Mouse (Mus musculus): ENCODE measurements around the gene Zcchc24. TPM values are rescaled to one million over a fixed set of nuclear protein-coding genes. Genes with fewer than 3 reads are reported as not detected.

Zcchc24 gene
- polyA plus RNA-seq, 1 experiment from 2014 or later: 4.3 TPM

- no peak overlapping the region for H3K9ac ChIP-seq
- no peak for ATAC-seq (ENCODE audit: low read depth)
- H3K9me3 ChIP-seq (replicated peaks): no peaks in the 10 kb centered on the region
- no peak overlapping the region for H3K27ac ChIP-seq
- no peaks in the 10 kb centered on the region for H3K27me3 ChIP-seq
- DNase-seq: no peak
- peaks cover 15% of the 10 kb centered on the region for H3K36me3 ChIP-seq
- H3K4me2 ChIP-seq: no peak overlapping the region
- peaks cover 20% of the 10 kb centered on the region for H3K4me1 ChIP-seq (replicated peaks)
- 51% methylated on average over 4 of the region's 4 CpGs for WGBS (ENCODE audit: insufficient replicate concordance)
- H3K4me3 ChIP-seq (replicated peaks): no peak overlapping the region
Measured at GRCm38 (mm10) chr14:25757917-25758316, 10.9 kb downstream of the Zcchc24 start.

DNA sequence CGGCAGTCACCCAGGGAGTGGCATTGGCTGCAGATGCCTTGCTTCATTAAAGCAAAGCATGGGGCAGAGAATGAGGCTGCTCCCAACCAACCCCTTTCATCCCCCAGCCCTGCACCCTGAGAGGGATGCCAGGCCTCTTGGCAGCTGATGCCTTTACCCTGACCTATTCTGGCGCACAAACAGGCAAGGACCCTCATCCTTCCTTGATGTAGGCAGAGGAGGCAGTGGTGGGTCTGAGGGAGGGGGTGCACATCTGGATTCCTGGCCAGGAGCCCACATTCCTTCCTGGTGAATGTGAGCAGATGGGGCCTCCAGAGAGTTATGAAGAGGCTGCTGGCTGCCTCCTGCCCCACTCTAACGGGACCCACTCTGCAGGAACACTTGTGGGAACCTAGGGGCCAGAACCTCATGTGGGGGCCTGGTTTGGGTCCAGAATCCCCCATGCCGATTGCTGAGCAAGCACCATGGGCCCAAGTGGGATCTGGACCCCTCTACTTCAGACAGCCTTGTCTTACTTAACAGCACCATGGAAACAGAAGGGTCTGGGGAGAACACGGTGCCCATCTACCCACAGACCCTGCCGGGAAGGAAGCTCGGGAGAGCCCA lies 12.4 kb downstream of the Zcchc24 start:
- DNase-seq (no peak), ATAC-seq (ENCODE audit: low read depth) (no peak)
- WGBS (ENCODE audit: insufficient replicate concordance): 68% methylated on average over 7 of the region's 7 CpGs
- Histone ChIP-seq H3K9me3 (replicated peaks) (no peaks in the 10 kb centered on the region), H3K9ac (no peak overlapping the region), H3K4me3 (replicated peaks) (no peak overlapping the region), H3K27me3 (no peaks in the 10 kb centered on the region), H3K4me1 (replicated peaks) (peaks cover 16% of the 10 kb centered on the region), H3K4me2 (no peak overlapping the region), H3K27ac (no peak overlapping the region), H3K36me3 (peaks cover 15% of the 10 kb centered on the region)

DNA sequence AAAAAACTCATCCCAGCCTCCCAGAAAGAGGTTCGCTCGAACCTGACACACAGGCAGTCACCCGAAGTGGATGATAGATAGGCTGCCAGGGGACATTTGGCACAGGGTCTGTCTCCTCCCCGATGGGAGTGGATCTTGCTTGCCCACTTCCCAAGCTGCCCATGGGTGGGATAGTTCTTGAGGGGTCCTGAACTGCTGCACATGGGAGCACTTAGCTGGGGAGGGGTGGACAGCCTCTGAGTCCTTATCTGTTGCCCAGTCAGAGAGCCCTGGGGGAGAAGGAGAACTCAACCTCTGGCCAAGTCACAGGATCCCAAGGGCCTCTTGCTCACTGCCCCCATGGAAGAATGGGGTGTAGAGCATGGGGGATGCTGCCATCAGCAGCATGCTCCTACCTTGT lies 13.3 kb downstream of the Zcchc24 start:
- ATAC-seq (ENCODE audit: low read depth): no peak
- no peak overlapping the region for H3K27ac ChIP-seq
- H3K9ac ChIP-seq: no peak overlapping the region
- peaks cover 10% of the 10 kb centered on the region for H3K4me1 ChIP-seq (replicated peaks)
- no peak for DNase-seq
- WGBS (ENCODE audit: insufficient replicate concordance): 64% methylated on average over 4 of the region's 4 CpGs
- no peaks in the 10 kb centered on the region for H3K27me3 ChIP-seq
- no peak overlapping the region for H3K4me3 ChIP-seq (replicated peaks)
- peaks cover 19% of the 10 kb centered on the region for H3K36me3 ChIP-seq
- no peaks in the 10 kb centered on the region for H3K9me3 ChIP-seq (replicated peaks)
- H3K4me2 ChIP-seq: no peak overlapping the region

GRCm38 (mm10) chr14:25754531-25755484 lies 14.0 kb downstream of the Zcchc24 start:
- Histone ChIP-seq H3K27me3 (no peaks in the 10 kb centered on the region), H3K27ac (no peak overlapping the region), H3K9me3 (replicated peaks) (no peaks in the 10 kb centered on the region), H3K9ac (no peak overlapping the region), H3K4me1 (replicated peaks) (peaks cover 5% of the 10 kb centered on the region), H3K36me3 (peaks cover 19% of the 10 kb centered on the region), H3K4me2 (no peak overlapping the region), H3K4me3 (replicated peaks) (no peak overlapping the region)
- WGBS (ENCODE audit: insufficient replicate concordance): 53% methylated on average over 19 of the region's 19 CpGs
- ATAC-seq (ENCODE audit: low read depth) (no peak), DNase-seq (no peak)

GRCm38 (mm10) chr14:25753021-25753420 lies 15.8 kb downstream of the Zcchc24 start:
- Histone ChIP-seq H3K27me3 (no peaks in the 10 kb centered on the region), H3K4me3 (replicated peaks) (no peak overlapping the region), H3K27ac (no peak overlapping the region), H3K4me2 (no peak overlapping the region), H3K36me3 (peaks cover 19% of the 10 kb centered on the region), H3K9ac (no peak overlapping the region), H3K4me1 (replicated peaks) (peaks cover 15% of the 10 kb centered on the region), H3K9me3 (replicated peaks) (no peaks in the 10 kb centered on the region)
- ATAC-seq (ENCODE audit: low read depth): no peak
- DNase-seq: no peak
- WGBS (ENCODE audit: insufficient replicate concordance): 72% methylated on average over 5 of the region's 5 CpGs

DNA sequence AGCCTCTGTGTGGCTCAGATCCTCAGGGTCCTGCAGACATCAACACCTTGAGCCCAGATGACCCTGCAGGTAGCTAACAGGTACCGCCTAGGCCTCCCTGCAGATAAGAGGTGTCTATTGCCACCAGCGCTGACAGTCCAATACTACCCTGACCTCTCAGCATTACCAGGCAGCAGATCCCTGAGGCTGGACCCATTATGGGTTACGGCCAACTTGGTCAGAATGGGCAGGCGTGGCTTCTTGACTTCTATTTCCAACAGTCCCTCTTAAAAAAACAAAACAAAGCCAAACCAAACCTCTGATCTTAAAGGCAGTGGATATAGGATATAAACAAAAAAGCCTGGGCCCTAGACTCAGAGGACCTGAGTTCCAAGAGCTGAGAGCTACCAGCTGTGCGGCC lies 17.8 kb downstream of the Zcchc24 start:
- Histone ChIP-seq H3K27ac (no peak overlapping the region), H3K27me3 (no peaks in the 10 kb centered on the region), H3K4me2 (no peak overlapping the region), H3K36me3 (peaks cover 23% of the 10 kb centered on the region), H3K9me3 (replicated peaks) (no peaks in the 10 kb centered on the region), H3K4me1 (replicated peaks) (peaks cover 32% of the 10 kb centered on the region), H3K4me3 (replicated peaks) (no peak overlapping the region), H3K9ac (no peak overlapping the region)
- WGBS (ENCODE audit: insufficient replicate concordance): 70% methylated on average over 5 of the region's 5 CpGs
- DNase-seq: no peak
- no peak for ATAC-seq (ENCODE audit: low read depth)

- WGBS (ENCODE audit: insufficient replicate concordance): 55% methylated on average over 2 of the region's 2 CpGs
- no peak for DNase-seq
Measured at GRCm38 (mm10) chr14:25750448-25751015, 18.3 kb downstream of the Zcchc24 start.

DNA sequence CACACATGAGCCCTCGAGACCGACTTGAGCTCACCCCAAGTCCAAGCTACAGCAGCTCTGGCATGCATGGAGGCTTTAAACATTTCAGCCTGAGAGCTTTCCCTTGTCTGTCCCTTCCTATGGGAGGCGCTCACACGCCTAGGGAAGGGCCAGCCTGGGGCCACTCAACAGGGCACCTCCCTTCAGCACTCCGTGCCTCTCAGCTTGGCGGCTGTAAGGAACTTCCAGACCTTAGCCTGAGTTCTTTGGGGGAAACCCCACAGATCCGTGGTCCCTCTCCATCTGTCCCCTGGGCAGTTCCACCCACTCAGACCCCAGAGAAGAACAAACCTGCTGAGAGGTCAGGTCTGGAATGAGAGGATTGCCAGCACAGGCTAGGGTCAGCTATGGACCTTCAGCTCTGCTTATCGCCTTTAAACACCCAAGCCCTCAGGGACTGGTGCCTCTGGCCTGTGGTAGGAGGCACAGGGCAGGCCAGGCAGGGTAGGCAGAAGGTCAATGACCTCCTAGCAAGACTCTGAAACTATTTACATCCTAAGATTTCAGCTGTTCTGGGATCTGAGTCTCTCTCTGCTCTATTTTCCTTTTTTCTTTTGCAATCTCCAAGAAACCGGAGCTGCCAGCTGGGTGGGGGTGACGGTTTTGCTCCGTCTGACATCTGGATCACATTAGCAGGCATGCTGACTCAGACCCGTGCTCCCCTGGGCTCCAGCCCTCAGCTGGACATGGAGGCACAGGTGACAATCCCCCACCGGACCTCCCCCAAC lies 19.5 kb downstream of the Zcchc24 start:
- 58% methylated on average over 13 of the region's 13 CpGs for WGBS (ENCODE audit: insufficient replicate concordance)
- Histone ChIP-seq H3K9ac (no peak overlapping the region), H3K27me3 (no peaks in the 10 kb centered on the region), H3K27ac (no peak overlapping the region), H3K4me2 (no peak overlapping the region), H3K36me3 (peaks cover 11% of the 10 kb centered on the region), H3K9me3 (replicated peaks) (no peaks in the 10 kb centered on the region), H3K4me1 (replicated peaks) (peaks cover 46% of the 10 kb centered on the region), H3K4me3 (replicated peaks) (no peak overlapping the region)
- DNase-seq: no peak
- ATAC-seq (ENCODE audit: low read depth): no peak

More at GRCm38 (mm10) chr14:25750448-25751015, 18.3 kb downstream of the Zcchc24 start:
- H3K27me3 ChIP-seq: no peaks in the 10 kb centered on the region
- H3K9ac ChIP-seq: no peak overlapping the region
- H3K4me2 ChIP-seq: no peak overlapping the region
- H3K27ac ChIP-seq: no peak overlapping the region
- H3K9me3 ChIP-seq (replicated peaks): no peaks in the 10 kb centered on the region
- no peak for ATAC-seq (ENCODE audit: low read depth)
- H3K36me3 ChIP-seq: peaks cover 19% of the 10 kb centered on the region
- no peak overlapping the region for H3K4me3 ChIP-seq (replicated peaks)
- H3K4me1 ChIP-seq (replicated peaks): peaks cover 38% of the 10 kb centered on the region

DNA sequence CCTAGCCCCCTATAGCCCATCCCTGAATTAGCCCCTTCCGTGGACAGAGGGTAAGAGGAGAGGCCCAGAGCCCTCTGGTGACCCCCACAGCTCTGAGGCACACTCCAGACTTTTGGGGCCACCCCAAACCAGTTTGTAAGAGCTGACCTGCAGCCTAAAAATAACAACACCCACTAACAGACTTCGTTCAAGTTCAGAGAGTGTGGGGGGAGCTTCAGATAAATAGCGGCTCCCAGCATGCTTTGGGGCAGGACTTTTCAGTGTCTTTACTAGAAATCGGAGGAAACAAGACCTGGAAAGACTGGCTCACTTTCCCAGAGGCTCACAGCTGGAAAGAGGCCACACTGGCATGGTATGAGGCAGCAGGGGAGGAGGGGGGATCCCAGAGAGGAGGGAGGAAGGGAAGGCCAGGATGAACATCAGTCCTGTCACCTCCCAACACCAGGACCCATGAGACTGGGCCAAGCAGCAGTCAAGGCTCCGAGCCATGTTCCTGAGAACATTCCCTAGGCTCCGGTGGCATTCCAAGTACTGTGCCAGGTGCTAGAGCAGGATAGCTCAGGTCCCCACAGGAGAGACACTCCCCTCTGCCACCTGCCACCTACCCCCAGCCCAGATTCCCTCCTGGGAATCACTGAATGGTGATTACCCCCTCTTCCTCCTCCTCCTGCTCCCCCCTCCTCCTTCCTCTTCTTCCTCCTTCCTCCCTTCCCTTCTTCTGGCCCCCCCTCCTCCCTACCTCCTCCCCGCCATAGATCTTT lies 20.7 kb downstream of the Zcchc24 start:
- peaks cover 7% of the 10 kb centered on the region; the same call in 1 of the 2 replicates for H3K36me3 ChIP-seq
- DNase-seq (no peak), ATAC-seq (ENCODE audit: low read depth) (no peak)
- H3K9ac ChIP-seq: no peak overlapping the region
- H3K27me3 ChIP-seq: no peaks in the 10 kb centered on the region
- no peak overlapping the region for H3K4me2 ChIP-seq
- H3K9me3 ChIP-seq (replicated peaks): no peaks in the 10 kb centered on the region
- no peak overlapping the region for H3K27ac ChIP-seq
- H3K4me3 ChIP-seq (replicated peaks): no peak overlapping the region
- peaks cover 47% of the 10 kb centered on the region for H3K4me1 ChIP-seq (replicated peaks)
- 56% methylated on average over 7 of the region's 7 CpGs for WGBS (ENCODE audit: insufficient replicate concordance)

DNA sequence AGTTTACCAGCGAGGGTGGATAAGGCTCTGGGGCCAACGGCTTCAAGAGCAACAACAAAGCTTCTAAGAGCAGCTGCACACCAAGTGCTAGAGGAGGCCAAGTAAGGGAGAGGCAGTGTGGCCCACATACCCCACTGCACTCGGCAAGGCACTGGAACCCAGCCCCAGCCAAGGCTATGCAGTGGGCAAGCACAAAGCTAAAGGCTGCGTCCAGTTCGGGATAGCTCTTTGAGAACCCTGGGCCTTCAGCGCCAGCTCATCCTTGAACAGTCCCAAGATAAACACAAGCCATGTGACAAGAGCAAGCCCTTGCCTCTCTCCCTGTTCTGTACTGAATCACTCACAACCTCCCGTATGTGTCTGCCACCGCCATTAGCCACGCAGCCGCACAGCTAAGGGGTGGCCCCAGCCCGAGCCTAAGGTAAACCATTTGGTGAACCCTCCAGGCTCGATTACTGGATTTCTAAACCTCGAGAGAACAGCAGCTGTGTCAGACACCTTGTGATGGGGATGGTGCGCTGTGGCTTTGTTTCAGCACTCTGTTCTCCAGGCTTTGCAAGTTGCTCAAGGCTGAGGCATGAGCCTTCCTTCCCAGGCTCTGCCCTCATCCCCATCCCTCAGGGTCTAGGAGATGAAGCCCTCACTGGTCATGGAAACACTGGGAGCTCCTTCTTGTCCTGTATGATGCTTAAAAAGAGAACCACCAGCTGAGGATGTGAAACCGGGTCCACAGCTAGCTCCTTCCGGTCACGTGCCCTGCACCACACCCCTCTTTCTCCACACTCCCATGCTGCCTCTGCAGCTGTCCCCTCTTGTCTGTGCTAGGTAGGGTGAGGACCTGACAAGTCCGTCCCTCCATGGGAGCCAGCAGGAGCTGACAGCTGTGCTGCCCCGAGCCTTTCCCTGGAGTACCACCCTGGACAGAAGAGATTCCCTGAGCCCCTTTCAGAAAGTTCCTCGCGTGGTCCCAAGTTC lies 21.6 kb downstream of the Zcchc24 start:
- no peak overlapping the region for H3K4me2 ChIP-seq
- no peak for ATAC-seq (ENCODE audit: low read depth)
- peaks cover 49% of the 10 kb centered on the region for H3K4me1 ChIP-seq (replicated peaks)
- no peak overlapping the region for H3K4me3 ChIP-seq (replicated peaks)
- H3K36me3 ChIP-seq: peaks cover 10% of the 10 kb centered on the region; the same call in 1 of the 2 replicates
- no peak overlapping the region for H3K9ac ChIP-seq
- WGBS (ENCODE audit: insufficient replicate concordance): 67% methylated on average over 21 of the region's 21 CpGs
- no peaks in the 10 kb centered on the region for H3K9me3 ChIP-seq (replicated peaks)
- no peaks in the 10 kb centered on the region for H3K27me3 ChIP-seq
- DNase-seq: no peak
- no peak overlapping the region for H3K27ac ChIP-seq

Data from liver, embryonic 13.5 days (tissue).